ENCODE assay signal across 15 mouse cellular contexts in genomic region chr7:63877610-63878009, GRCm38 (mm10). TPM values are rescaled to one million over a fixed set of nuclear protein-coding genes. Genes with fewer than 3 reads are reported as not detected.
DNase-seq lines count a peak whose midpoint lies in the region; ATAC-seq and TF ChIP-seq lines count a peak whose summit lies in the region.
"Had no signal": no experiment of that assay in that cellular context is flagged by ENCODE, and none has a peak within 500 bp of the region (broad histone marks: within the 10 kb centered on the region; RNA-seq: fewer than 3 reads in every experiment).

No protein-coding gene starts in this region.

- no peak overlapping the region for H3K9ac ChIP-seq in heart, embryonic 14.5 days (ENCODE audit: low read length)
- no peak overlapping the region for H3K9ac ChIP-seq in neural tube, embryonic 12.5 days
- H3K9ac ChIP-seq in intestine, postnatal 0 days (ENCODE audit: low read depth, low read length), result no peak overlapping the region
- H3K9ac ChIP-seq: limb, embryonic 15.5 days; midbrain, embryonic 15.5 days had no signal

- no peak overlapping the region for H3K27ac ChIP-seq in heart, embryonic 14.5 days (replicated peaks in 1 of 2; ENCODE audit: control insufficient read depth in 1 of 2, insufficient read depth in 1 of 2, low read depth in 2 of 2, low read length in 2 of 2)
- H3K27ac ChIP-seq in neural tube, embryonic 12.5 days, result no peak overlapping the region
- no peak overlapping the region for H3K27ac ChIP-seq in intestine, postnatal 0 days (ENCODE audit: low read depth, low read length)
- H3K27ac ChIP-seq: limb, embryonic 15.5 days; midbrain, embryonic 15.5 days had no signal

- ATAC-seq in heart, embryonic 14.5 days (ENCODE audit: insufficient number of reproducible peaks, insufficient read depth, low FRiP score, low read depth), result no peak
- ATAC-seq in neural tube, embryonic 12.5 days (ENCODE audit: low FRiP score, low read depth), result no peak
- no peak for ATAC-seq in intestine, postnatal 0 days
- ATAC-seq: CD4-positive, CD25-positive, alpha-beta regulatory T cell, adult 4 months; midbrain, embryonic 15.5 days had no signal

- intact Hi-C loops in gastrocnemius, postnatal 36 days (cut with DNase I), result loop anchor here (2.0 kb wide), 1 partner anchor 17 kb away; no protein-coding TSS in a partner anchor

- no peak overlapping the region for H3K4me3 ChIP-seq in heart, embryonic 14.5 days (ENCODE audit: control insufficient read depth in 1 of 2, insufficient read depth in 1 of 2, low read depth in 1 of 2, low read length in 2 of 2)
- no peak overlapping the region for H3K4me3 ChIP-seq in neural tube, embryonic 12.5 days
- H3K4me3 ChIP-seq in intestine, postnatal 0 days (ENCODE audit: low read depth, low read length), result no peak overlapping the region
- H3K4me3 ChIP-seq: limb, embryonic 15.5 days; midbrain, embryonic 15.5 days had no signal

- H3K4me1 ChIP-seq in heart, embryonic 14.5 days (ENCODE audit: control insufficient read depth in 2 of 2, insufficient read depth in 2 of 2, low read length in 2 of 2), result peaks cover 20 to 21% of the 10 kb centered on the region in 2 experiments
- H3K4me1 ChIP-seq in neural tube, embryonic 12.5 days, result no peaks in the 10 kb centered on the region
- no peaks in the 10 kb centered on the region for H3K4me1 ChIP-seq in intestine, postnatal 0 days (replicated peaks; ENCODE audit: control insufficient read depth, insufficient read depth, low read length)
- H3K4me1 ChIP-seq: midbrain, embryonic 15.5 days had no signal

- no peak for TF ChIP-seq CTCF in intestine, postnatal 0 days (IDR thresholded peaks at IDR 0.05; ENCODE audit: low read depth)

- H3K9me3 ChIP-seq in heart, embryonic 14.5 days (ENCODE audit: control insufficient read depth, low read length), result no peaks in the 10 kb centered on the region
- H3K9me3 ChIP-seq in neural tube, embryonic 12.5 days, result no peaks in the 10 kb centered on the region
- no peaks in the 10 kb centered on the region for H3K9me3 ChIP-seq in intestine, postnatal 0 days (ENCODE audit: control insufficient read depth)
- H3K9me3 ChIP-seq: limb, embryonic 15.5 days; midbrain, embryonic 15.5 days had no signal

- 30% methylated on average over 14 of the region's 14 CpGs for WGBS in heart, embryonic 14.5 days
- WGBS in neural tube, embryonic 12.5 days, result 30% methylated on average over 14 of the region's 14 CpGs
- 26% methylated on average over 14 of the region's 14 CpGs for WGBS in intestine, postnatal 0 days

- no peaks in the 10 kb centered on the region for H3K36me3 ChIP-seq in heart, embryonic 14.5 days (ENCODE audit: control insufficient read depth, insufficient read depth, low read length)
- H3K36me3 ChIP-seq in neural tube, embryonic 12.5 days, result no peaks in the 10 kb centered on the region
- no peaks in the 10 kb centered on the region for H3K36me3 ChIP-seq in intestine, postnatal 0 days (ENCODE audit: control insufficient read depth, insufficient read depth)
- H3K36me3 ChIP-seq: limb, embryonic 15.5 days; midbrain, embryonic 15.5 days had no signal

- H3K4me2 ChIP-seq in heart, embryonic 14.5 days (ENCODE audit: low read length), result peak overlapping the region; percentile 24; the same call in 1 of the 2 replicates
- H3K4me2 ChIP-seq in neural tube, embryonic 12.5 days (replicated peaks), result 0 out of 2 replicates have a peak overlapping the region, but pooled peaks have one; percentile 14
- H3K4me2 ChIP-seq in intestine, postnatal 0 days (replicated peaks; ENCODE audit: low read depth), result peak overlapping the region; percentile 40
- H3K4me2 ChIP-seq: limb, embryonic 15.5 days; midbrain, embryonic 15.5 days had no signal

- H3K27me3 ChIP-seq in heart, embryonic 14.5 days (ENCODE audit: control insufficient read depth, insufficient read depth, low read length), result no peaks in the 10 kb centered on the region
- no peaks in the 10 kb centered on the region for H3K27me3 ChIP-seq in neural tube, embryonic 12.5 days (replicated peaks)
- no peaks in the 10 kb centered on the region for H3K27me3 ChIP-seq in intestine, postnatal 0 days (replicated peaks; ENCODE audit: control insufficient read depth, insufficient read depth, low read length)
- H3K27me3 ChIP-seq: limb, embryonic 15.5 days; midbrain, embryonic 15.5 days had no signal

- DNase-seq in heart, adult 8-10 months (ENCODE audit: low spot score), result no peak
- DNase-seq in neural tube, embryonic 10.5 days (ENCODE audit: extremely low spot score, low spot score), result no peak
- no peak for DNase-seq in adrenal gland, adult 18-20 months (ENCODE audit: low spot score in 2 of 2)
- DNase-seq in urinary bladder, postnatal 25 days (ENCODE audit: low spot score), result no peak
- DNase-seq in gastrocnemius, postnatal 36 days, result no peak
- DNase-seq: cerebellum, adult 9-10 months; kidney, postnatal 14 days had no signal

RNA-seq across cellular contexts. Expression of gene E030018B13Rik, which starts 39.0 kb away (rescaled TPM):
- polyA plus RNA-seq in heart, embryonic 14.5 days (2014; fragmentation: Nextera tagmentation; extraction: Ambion mirVana), result not detected in 2 replicates
- not detected for total RNA-seq in heart, adult 8-10 months (2022)
- polyA plus RNA-seq in neural tube, embryonic 12.5 days (2016; fragmentation: Nextera tagmentation; extraction: Ambion mirVana), result 0.19 TPM in 1 of 2 replicates, not detected in the other
- not detected in 2 replicates for polyA plus RNA-seq in intestine, postnatal 0 days (2015; fragmentation: Nextera tagmentation; extraction: Ambion mirVana)
- total RNA-seq in adrenal gland, adult 18-20 months (2021), result not detected
- total RNA-seq in gastrocnemius, postnatal 36 days (2021), result not detected
- total RNA-seq: hematopoietic stem cell, adult 5-6 weeks; layer of hippocampus, postnatal 25 days had no signal
- polyA plus RNA-seq: CD4-positive, CD25-positive, alpha-beta regulatory T cell, adult 4 months; limb, embryonic 15.5 days had no signal
